Mouse (Mus musculus) lung, postnatal 10 days (tissue): ENCODE results near the gene Dnlz.

ENCODE experiments used
- DNase-seq: peaks from one replicate; pipeline ENCODE4 v3.0.0; 2021

Dnlz gene

GRCm38 (mm10) chr2:26356678-26357077 lies 4.8 kb upstream of the Dnlz start:
- DNase-seq, result peak; percentile 81

GRCm38 (mm10) chr2:26356231-26356630 lies 4.3 kb upstream of the Dnlz start:
- DNase-seq, result no peak

GRCm38 (mm10) chr2:26354401-26354800 lies 2.5 kb upstream of the Dnlz start:
- peak; percentile 48 for DNase-seq

- no peak for DNase-seq
These were observed 1.4 kb upstream of the Dnlz start for GRCm38 (mm10) chr2:26353066-26353980.

- no peak for DNase-seq
These were observed 491 bp upstream of the Dnlz start for GRCm38 (mm10) chr2:26352291-26352910.

GRCm38 (mm10) chr2:26348241-26348640 lies 3.7 kb downstream of the Dnlz start:
- DNase-seq, result peak; percentile 87

GRCm38 (mm10) chr2:26342609-26343490 lies 9.1 kb downstream of the Dnlz start:
- peak; percentile 81 for DNase-seq

- peak; percentile 86 for DNase-seq
These were observed 9.9 kb downstream of the Dnlz start for GRCm38 (mm10) chr2:26342044-26342443.

GRCm38 (mm10) chr2:26341510-26341981 lies 10.4 kb downstream of the Dnlz start:
- peak; percentile 38 for DNase-seq

- DNase-seq, result no peak
These were observed 12.7 kb downstream of the Dnlz start for GRCm38 (mm10) chr2:26339204-26339551.

GRCm38 (mm10) chr2:26338302-26339203 lies 13.4 kb downstream of the Dnlz start:
- no peak for DNase-seq

GRCm38 (mm10) chr2:26330702-26331101 lies 21.2 kb downstream of the Dnlz start:
- no peak for DNase-seq

- DNase-seq, result no peak
These were observed 21.8 kb downstream of the Dnlz start for GRCm38 (mm10) chr2:26330056-26330468.

GRCm38 (mm10) chr2:26329402-26329801 lies 22.5 kb downstream of the Dnlz start:
- no peak for DNase-seq

GRCm38 (mm10) chr2:26327852-26328251 lies 24.1 kb downstream of the Dnlz start:
- DNase-seq, result peak; percentile 62

- DNase-seq, result peak; percentile 78
These were observed 26.3 kb downstream of the Dnlz start for GRCm38 (mm10) chr2:26325386-26326181.

- peak; percentile 53 for DNase-seq
These were observed 27.0 kb downstream of the Dnlz start for GRCm38 (mm10) chr2:26324917-26325316.

- DNase-seq, result no peak
These were observed 28.2 kb downstream of the Dnlz start for GRCm38 (mm10) chr2:26323589-26324325.

- no peak for DNase-seq
These were observed 31.4 kb downstream of the Dnlz start for GRCm38 (mm10) chr2:26320245-26321185.
